Mouse (Mus musculus): Measurements from ENCODE around the gene Hs6st1.

DNA sequence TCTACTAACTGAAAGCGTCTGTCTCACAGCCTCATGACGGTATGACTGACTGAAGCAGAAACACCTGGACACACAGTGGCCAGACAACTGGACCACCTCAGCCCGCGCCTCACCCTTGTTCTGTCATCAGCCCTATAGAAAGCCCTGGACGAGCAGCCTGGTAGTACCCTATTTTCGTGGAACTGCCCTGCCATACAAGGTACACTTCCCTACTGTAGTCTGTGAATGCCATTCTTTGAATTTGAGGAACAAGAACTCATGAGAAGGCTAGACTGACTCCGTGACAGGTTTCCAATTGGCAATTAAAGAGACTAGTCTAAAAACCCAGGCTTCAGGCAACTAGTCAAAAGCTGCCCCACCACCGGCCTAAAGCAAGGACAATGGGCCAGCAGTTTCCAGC, 53.0 kb downstream of the Hs6st1 start:
- TF ChIP-seq ETS1 (conservative IDR thresholded peaks at IDR 0.05; ENCODE audit: low read depth, low read length) (no peak), TCF12 (IDR thresholded peaks at IDR 0.05; ENCODE audit: low read depth, low read length) (no peak), HCFC1 (IDR thresholded peaks at IDR 0.05; ENCODE audit: low read depth, low read length) (no peak), POLR2A (IDR thresholded peaks at IDR 0.05; ENCODE audit: low read depth, low read length) (no peak), MEF2A (IDR thresholded peaks at IDR 0.05; ENCODE audit: borderline replicate concordance, low read depth, low read length) (no peak), ZC3H11A (IDR thresholded peaks at IDR 0.05; ENCODE audit: low read depth, low read length) (no peak), CTCF (conservative IDR thresholded peaks at IDR 0.05 in 1 of 2, IDR thresholded peaks at IDR 0.05 in 1 of 2; ENCODE audit: low read depth in 2 of 2, low read length in 2 of 2) (no peak), EP300 (IDR thresholded peaks at IDR 0.05; ENCODE audit: low read length) (no peak), ZMIZ1 (IDR thresholded peaks at IDR 0.05; ENCODE audit: low read depth, low read length) (no peak), ZNF384 (IDR thresholded peaks at IDR 0.05; ENCODE audit: low read depth, low read length) (no peak)

Measured in CH12.LX (cell line).